ENCODE assay signal across 12 mouse cellular contexts in genomic region chr8:88064414-88065110, GRCm38 (mm10). TPM values are rescaled to one million over a fixed set of nuclear protein-coding genes. Genes with fewer than 3 reads are reported as not detected.
DNase-seq lines count a peak whose midpoint lies in the region; ATAC-seq lines count a peak whose summit lies in the region.
"Had no signal": no experiment of that assay in that cellular context is flagged by ENCODE, and none has a peak within 500 bp of the region (broad histone marks: within the 10 kb centered on the region; RNA-seq: fewer than 3 reads in every experiment).

No protein-coding gene starts in this region.

- H3K4me3 ChIP-seq in midbrain, embryonic 14.5 days (replicated peaks; ENCODE audit: low read depth, low read length): no peak overlapping the region
- H3K4me3 ChIP-seq in midbrain, embryonic 10.5 days: no peak overlapping the region
- H3K4me3 ChIP-seq: heart, embryonic 13.5 days; layer of hippocampus, adult 2 months; liver, embryonic 13.5 days had no signal

- no peak overlapping the region for H3K9ac ChIP-seq in midbrain, embryonic 14.5 days (replicated peaks; ENCODE audit: low read length)
- H3K9ac ChIP-seq: heart, embryonic 13.5 days; liver, embryonic 13.5 days had no signal

- no peak overlapping the region for H3K27ac ChIP-seq in midbrain, embryonic 14.5 days (replicated peaks; ENCODE audit: low read depth, low read length)
- H3K27ac ChIP-seq in midbrain, embryonic 10.5 days (replicated peaks): no peak overlapping the region
- H3K27ac ChIP-seq: heart, embryonic 13.5 days; layer of hippocampus, adult 2 months; liver, embryonic 13.5 days had no signal

- no peak overlapping the region for H3K4me2 ChIP-seq in midbrain, embryonic 14.5 days (ENCODE audit: low read length)
- H3K4me2 ChIP-seq: heart, embryonic 13.5 days; liver, embryonic 13.5 days had no signal

- no peaks in the 10 kb centered on the region for H3K4me1 ChIP-seq in midbrain, embryonic 14.5 days (ENCODE audit: control insufficient read depth, insufficient read depth, low read length)
- H3K4me1 ChIP-seq in midbrain, embryonic 10.5 days: no peaks in the 10 kb centered on the region
- H3K4me1 ChIP-seq: heart, embryonic 13.5 days; liver, embryonic 13.5 days had no signal

- no peaks in the 10 kb centered on the region for H3K36me3 ChIP-seq in midbrain, embryonic 14.5 days (ENCODE audit: control insufficient read depth, insufficient read depth, low read length)
- H3K36me3 ChIP-seq in midbrain, embryonic 10.5 days: no peaks in the 10 kb centered on the region
- H3K36me3 ChIP-seq: heart, embryonic 13.5 days; liver, embryonic 13.5 days had no signal

- peak; percentile 5 for DNase-seq in midbrain, embryonic 14.5 days
- no peak for DNase-seq in midbrain, embryonic 10.5 days (ENCODE audit: low spot score)
- DNase-seq in cerebellum, postnatal 25 days: peak; percentile 43 to 61
- peak; percentile 8 to 13 for DNase-seq in layer of hippocampus, postnatal 36 days
- DNase-seq in telencephalon, adult 2 months (ENCODE audit: low read depth, low spot score): peak; percentile 64
- DNase-seq in T-cell, adult 2 months (ENCODE audit: low spot score): no peak
- no peak for DNase-seq in yolk sac, embryonic 10.5 days (ENCODE audit: low spot score)
- DNase-seq: liver, embryonic 13.5 days; lung, postnatal 36 days had no signal

- no peak for ATAC-seq in midbrain, embryonic 14.5 days (ENCODE audit: low FRiP score, low TSS enrichment)
- ATAC-seq: inflammation-experienced regulatory T-cells, adult 6 months had no signal

- H3K9me3 ChIP-seq in midbrain, embryonic 14.5 days (ENCODE audit: control insufficient read depth, low read length): no peaks in the 10 kb centered on the region
- H3K9me3 ChIP-seq in midbrain, embryonic 10.5 days (replicated peaks): no peaks in the 10 kb centered on the region
- H3K9me3 ChIP-seq: heart, embryonic 13.5 days; liver, embryonic 13.5 days had no signal

- 82% methylated on average over 13 of the region's 13 CpGs for WGBS in midbrain, embryonic 14.5 days
- WGBS in midbrain, embryonic 10.5 days: 91% methylated on average over 13 of the region's 13 CpGs

- no peaks in the 10 kb centered on the region for H3K27me3 ChIP-seq in midbrain, embryonic 14.5 days (ENCODE audit: control insufficient read depth, insufficient read depth, low read length)
- no peaks in the 10 kb centered on the region for H3K27me3 ChIP-seq in midbrain, embryonic 10.5 days (ENCODE audit: low read depth, poor library complexity, severe bottlenecking)
- H3K27me3 ChIP-seq: liver, embryonic 13.5 days had no signal

RNA-seq across cellular contexts. Expression of gene Cnep1r1, which starts 54.0 kb away (rescaled TPM):
- polyA plus RNA-seq in midbrain, embryonic 14.5 days (2014; fragmentation: Nextera tagmentation; extraction: Ambion mirVana): 30.5 and 51.0 TPM in 2 replicates
- 43.4 and 43.6 TPM in 2 replicates for polyA plus RNA-seq in midbrain, embryonic 10.5 days (2016; fragmentation: Nextera tagmentation; extraction: Ambion mirVana)
- total RNA-seq in layer of hippocampus, postnatal 36 days (2021): 10 to 100 TPM; 36.7 to 37.9 TPM

Comparison
In these comparisons a context has a peak if more than half of its experiments do, and no peak if none do; other contexts are left out.
1. DNase-seq: peak in midbrain, embryonic 14.5 days (single experiment), cerebellum, postnatal 25 days (2 of 2), layer of hippocampus, postnatal 36 days (2 of 2) and telencephalon, adult 2 months (single experiment); none in midbrain, embryonic 10.5 days (single experiment), T-cell, adult 2 months (single experiment) and yolk sac, embryonic 10.5 days (single experiment).